Mouse (Mus musculus): ENCODE results near the gene Mettl1. TPM values are rescaled to one million over a fixed set of nuclear protein-coding genes. Genes with fewer than 3 reads are reported as not detected.
A peak's percentile ranks its signal among the peaks of the same experiment; 100 is the strongest.

The Mettl1 gene
- polyA plus RNA-seq, 1 experiment from 2014 or later: 15.7 TPM

- Histone ChIP-seq H3K4me2 (no peak overlapping the region), H3K9ac (no peak overlapping the region), H3K27ac (replicated peaks) (no peak overlapping the region), H3K27me3 (no peaks in the 10 kb centered on the region), H3K4me3 (replicated peaks) (no peak overlapping the region), H3K4me1 (replicated peaks) (no peaks in the 10 kb centered on the region), H3K36me3 (replicated peaks) (no peaks in the 10 kb centered on the region), H3K9me3 (replicated peaks) (no peaks in the 10 kb centered on the region)
- ATAC-seq (ENCODE audit: insufficient read depth): no peak
- WGBS (ENCODE audit: insufficient replicate concordance): 19% methylated on average over 2 of the region's 2 CpGs
Measured at GRCm38 (mm10) chr10:127017071-127017470, 24.1 kb upstream of the Mettl1 start.

GRCm38 (mm10) chr10:127018422-127018821 is 22.8 kb upstream of the Mettl1 start:
- Histone ChIP-seq H3K36me3 (replicated peaks) (peaks cover 9% of the 10 kb centered on the region; the same call in 1 of the 2 replicates), H3K27me3 (no peaks in the 10 kb centered on the region), H3K9ac (no peak overlapping the region), H3K4me2 (no peak overlapping the region), H3K4me3 (replicated peaks) (no peak overlapping the region), H3K9me3 (replicated peaks) (no peaks in the 10 kb centered on the region), H3K27ac (replicated peaks) (no peak overlapping the region), H3K4me1 (replicated peaks) (no peaks in the 10 kb centered on the region)
- 69% methylated on average over 16 of the region's 16 CpGs for WGBS (ENCODE audit: insufficient replicate concordance)
- no peak for ATAC-seq (ENCODE audit: insufficient read depth)

- Histone ChIP-seq H3K4me2 (peak within 1 kb of the TSS; percentile 97), H3K9ac (peak within 1 kb of the TSS; percentile 76), H3K4me1 (replicated peaks) (peaks cover 12% of the 10 kb centered on the region), H3K27ac (replicated peaks) (peak within 1 kb of the TSS; percentile 62; the same call in 1 of the 2 replicates), H3K36me3 (replicated peaks) (peaks cover 33% of the 10 kb centered on the region), H3K9me3 (replicated peaks) (no peaks in the 10 kb centered on the region), H3K4me3 (replicated peaks) (peak within 1 kb of the TSS; percentile 86), H3K27me3 (peaks cover 5% of the 10 kb centered on the region; the same call in 1 of the 2 replicates)
- WGBS (ENCODE audit: insufficient replicate concordance): 5% methylated on average over 56 of the region's 56 CpGs
- peak; percentile 86 for ATAC-seq (ENCODE audit: insufficient read depth)
Measured at GRCm38 (mm10) chr10:127030336-127031296, 10.6 kb upstream of the Mettl1 start, which contains the start of gene Tsfm. Gene Tsfm (minus strand): TSS chr10:127030840.

- peaks cover 6% of the 10 kb centered on the region for H3K36me3 ChIP-seq (replicated peaks)
- no peak for ATAC-seq (ENCODE audit: insufficient read depth)
- H3K9me3 ChIP-seq (replicated peaks): no peaks in the 10 kb centered on the region
- H3K27ac ChIP-seq (replicated peaks): no peak overlapping the region
- no peak overlapping the region for H3K9ac ChIP-seq
- no peak overlapping the region for H3K4me2 ChIP-seq
- WGBS (ENCODE audit: insufficient replicate concordance): 65% methylated on average over 8 of the region's 8 CpGs
- peaks cover 24% of the 10 kb centered on the region; the same call in 1 of the 2 replicates for H3K27me3 ChIP-seq
- no peak overlapping the region for H3K4me3 ChIP-seq (replicated peaks)
- peaks cover 12% of the 10 kb centered on the region for H3K4me1 ChIP-seq (replicated peaks)
Measured at GRCm38 (mm10) chr10:127033301-127033741, 7.9 kb upstream of the Mettl1 start.

GRCm38 (mm10) chr10:127036273-127036672 is 4.9 kb upstream of the Mettl1 start:
- no peak overlapping the region for H3K4me3 ChIP-seq (replicated peaks)
- no peaks in the 10 kb centered on the region for H3K9me3 ChIP-seq (replicated peaks)
- no peak for ATAC-seq (ENCODE audit: insufficient read depth)
- H3K4me1 ChIP-seq (replicated peaks): peaks cover 5% of the 10 kb centered on the region
- peaks cover 53% of the 10 kb centered on the region for H3K27me3 ChIP-seq
- H3K4me2 ChIP-seq: no peak overlapping the region
- H3K9ac ChIP-seq: no peak overlapping the region
- WGBS (ENCODE audit: insufficient replicate concordance): 67% methylated on average over 12 of the region's 12 CpGs
- H3K27ac ChIP-seq (replicated peaks): no peak overlapping the region
- no peaks in the 10 kb centered on the region for H3K36me3 ChIP-seq (replicated peaks)

- no peaks in the 10 kb centered on the region for H3K36me3 ChIP-seq (replicated peaks)
- H3K9ac ChIP-seq: no peak overlapping the region
- no peak overlapping the region for H3K4me2 ChIP-seq
- H3K9me3 ChIP-seq (replicated peaks): no peaks in the 10 kb centered on the region
- H3K27me3 ChIP-seq: peaks cover 60% of the 10 kb centered on the region
- WGBS (ENCODE audit: insufficient replicate concordance): 63% methylated on average over 12 of the region's 12 CpGs
- no peak overlapping the region for H3K4me3 ChIP-seq (replicated peaks)
- H3K4me1 ChIP-seq (replicated peaks): peaks cover 19% of the 10 kb centered on the region
- ATAC-seq (ENCODE audit: insufficient read depth): no peak
- no peak overlapping the region for H3K27ac ChIP-seq (replicated peaks)
Measured at GRCm38 (mm10) chr10:127037641-127038040, 3.6 kb upstream of the Mettl1 start.

- peak overlapping the region; percentile 93 for H3K4me2 ChIP-seq
- no peaks in the 10 kb centered on the region for H3K9me3 ChIP-seq (replicated peaks)
- no peak for ATAC-seq (ENCODE audit: insufficient read depth)
- WGBS (ENCODE audit: insufficient replicate concordance): 3% methylated on average over 20 of the region's 20 CpGs
- peak overlapping the region; percentile 75 for H3K4me3 ChIP-seq (replicated peaks)
- 0 out of 2 replicates have a peak, but pooled peaks cover 4% of the 10 kb centered on the region for H3K36me3 ChIP-seq (replicated peaks)
- peaks cover 24% of the 10 kb centered on the region for H3K4me1 ChIP-seq (replicated peaks)
- peaks cover 55% of the 10 kb centered on the region for H3K27me3 ChIP-seq
- no peak overlapping the region for H3K27ac ChIP-seq (replicated peaks)
- H3K9ac ChIP-seq: peak overlapping the region; percentile 54
Measured at GRCm38 (mm10) chr10:127040569-127041214, 522 bp upstream of the Mettl1 start.

GRCm38 (mm10) chr10:127041774-127042338 is 642 bp downstream of the Mettl1 start:
- H3K4me2 ChIP-seq: peak overlapping the region; percentile 93
- peaks cover 53% of the 10 kb centered on the region for H3K27me3 ChIP-seq
- H3K9me3 ChIP-seq (replicated peaks): no peaks in the 10 kb centered on the region
- 0 out of 2 replicates have a peak, but pooled peaks cover 4% of the 10 kb centered on the region for H3K36me3 ChIP-seq (replicated peaks)
- no peak overlapping the region; the same call in 1 of the 2 replicates for H3K27ac ChIP-seq (replicated peaks)
- peak overlapping the region; percentile 75 for H3K4me3 ChIP-seq (replicated peaks)
- ATAC-seq (ENCODE audit: insufficient read depth): peak; percentile 72
- WGBS (ENCODE audit: insufficient replicate concordance): under 1% methylated on average over 44 of the region's 44 CpGs
- H3K4me1 ChIP-seq (replicated peaks): peaks cover 24% of the 10 kb centered on the region
- peak overlapping the region; percentile 54 for H3K9ac ChIP-seq

- Histone ChIP-seq H3K4me2 (peak overlapping the region; percentile 93), H3K4me3 (replicated peaks) (peak overlapping the region; percentile 75), H3K9ac (peak overlapping the region; percentile 54; the same call in 1 of the 2 replicates), H3K27me3 (peaks cover 51% of the 10 kb centered on the region), H3K27ac (replicated peaks) (no peak overlapping the region), H3K9me3 (replicated peaks) (no peaks in the 10 kb centered on the region), H3K36me3 (replicated peaks) (0 out of 2 replicates have a peak, but pooled peaks cover 4% of the 10 kb centered on the region), H3K4me1 (replicated peaks) (peaks cover 24% of the 10 kb centered on the region)
- WGBS (ENCODE audit: insufficient replicate concordance): 11% methylated on average over 5 of the region's 5 CpGs
- ATAC-seq (ENCODE audit: insufficient read depth): no peak
Measured at GRCm38 (mm10) chr10:127042468-127043115, 1.4 kb downstream of the Mettl1 start.

- Histone ChIP-seq H3K4me2 (peak overlapping the region; percentile 93), H3K4me1 (replicated peaks) (peaks cover 24% of the 10 kb centered on the region), H3K27ac (replicated peaks) (no peak overlapping the region), H3K27me3 (peaks cover 51% of the 10 kb centered on the region), H3K9ac (no peak overlapping the region), H3K4me3 (replicated peaks) (no peak overlapping the region), H3K36me3 (replicated peaks) (0 out of 2 replicates have a peak, but pooled peaks cover 4% of the 10 kb centered on the region), H3K9me3 (replicated peaks) (no peaks in the 10 kb centered on the region)
- 72% methylated on average over 6 of the region's 6 CpGs for WGBS (ENCODE audit: insufficient replicate concordance)
- no peak for ATAC-seq (ENCODE audit: insufficient read depth)
Measured at GRCm38 (mm10) chr10:127043187-127043586, 2.0 kb downstream of the Mettl1 start.
